Mouse (Mus musculus) layer of hippocampus, adult 9-11 months (tissue): ENCODE data around the gene Map3k21.

ENCODE experiments used
- DNase-seq: peaks from one replicate; pipeline ENCODE4 v3.0.0; 2022

Gene Map3k21

GRCm38 (mm10) chr8:125910365-125911228, at the start of gene Map3k21:
Map3k21 (plus strand) TSS chr8:125910450.
- no peak for DNase-seq

- no peak for DNase-seq
Observed at GRCm38 (mm10) chr8:125866125-125866524, 44.1 kb upstream of the Map3k21 start.

- DNase-seq: no peak
Observed at GRCm38 (mm10) chr8:125868552-125868951, 41.7 kb upstream of the Map3k21 start.

GRCm38 (mm10) chr8:125869739-125870138, 40.5 kb upstream of the Map3k21 start:
- no peak for DNase-seq

GRCm38 (mm10) chr8:125870179-125870702, 40.0 kb upstream of the Map3k21 start:
- DNase-seq: no peak

- peak; percentile 34 for DNase-seq
Observed at GRCm38 (mm10) chr8:125870821-125871321, 39.4 kb upstream of the Map3k21 start.

GRCm38 (mm10) chr8:125872501-125873249, 37.6 kb upstream of the Map3k21 start:
- no peak for DNase-seq

GRCm38 (mm10) chr8:125873250-125873534, 37.1 kb upstream of the Map3k21 start:
- DNase-seq: no peak

- DNase-seq: no peak
Observed at GRCm38 (mm10) chr8:125880447-125880846, 29.8 kb upstream of the Map3k21 start.

- no peak for DNase-seq
Observed at GRCm38 (mm10) chr8:125887549-125887948, 22.7 kb upstream of the Map3k21 start.

- no peak for DNase-seq
Observed at GRCm38 (mm10) chr8:125889920-125890319, 20.3 kb upstream of the Map3k21 start.

- DNase-seq: peak; percentile 30
Observed at GRCm38 (mm10) chr8:125897388-125897787, 12.9 kb upstream of the Map3k21 start.

- peak; percentile 78 for DNase-seq
Observed at GRCm38 (mm10) chr8:125897868-125898788, 12.1 kb upstream of the Map3k21 start, which contains the start of gene Pcnx2. Pcnx2 (minus strand) TSS chr8:125898317.

- peak; percentile 35 for DNase-seq
Observed at GRCm38 (mm10) chr8:125898899-125899298, 11.4 kb upstream of the Map3k21 start.

GRCm38 (mm10) chr8:125901167-125901566, 9.1 kb upstream of the Map3k21 start:
- no peak for DNase-seq

GRCm38 (mm10) chr8:125902521-125902920, 7.7 kb upstream of the Map3k21 start:
- no peak for DNase-seq

GRCm38 (mm10) chr8:125905341-125905740, 4.9 kb upstream of the Map3k21 start:
- no peak for DNase-seq

- DNase-seq: no peak
Observed at GRCm38 (mm10) chr8:125907311-125907710, 2.9 kb upstream of the Map3k21 start.

- no peak for DNase-seq
Observed at GRCm38 (mm10) chr8:125909661-125910364, 437 bp upstream of the Map3k21 start.

GRCm38 (mm10) chr8:125911229-125911580, 955 bp downstream of the Map3k21 start:
- DNase-seq: no peak

- no peak for DNase-seq
Observed at GRCm38 (mm10) chr8:125913206-125913605, 3.0 kb downstream of the Map3k21 start.

GRCm38 (mm10) chr8:125914386-125914785, 4.1 kb downstream of the Map3k21 start:
- no peak for DNase-seq
